Mouse (Mus musculus) naive thymus-derived CD4-positive, alpha-beta T cell, adult 5 months (primary cell): ENCODE results near the gene Eef1akmt1. TPM values are rescaled to one million over a fixed set of nuclear protein-coding genes. Genes with fewer than 3 reads are reported as not detected.

Experiments
- polyA plus RNA-seq: library from polyadenylated mRNA; unstranded; fragments of 100-300 nt; shearing (Covaris generic); gene quantifications from one replicate; pipeline ENCODE4 v1.2.1, GENCODE M21; 2017

Eef1akmt1 gene
- 26.0 TPM for polyA plus RNA-seq

DNA sequence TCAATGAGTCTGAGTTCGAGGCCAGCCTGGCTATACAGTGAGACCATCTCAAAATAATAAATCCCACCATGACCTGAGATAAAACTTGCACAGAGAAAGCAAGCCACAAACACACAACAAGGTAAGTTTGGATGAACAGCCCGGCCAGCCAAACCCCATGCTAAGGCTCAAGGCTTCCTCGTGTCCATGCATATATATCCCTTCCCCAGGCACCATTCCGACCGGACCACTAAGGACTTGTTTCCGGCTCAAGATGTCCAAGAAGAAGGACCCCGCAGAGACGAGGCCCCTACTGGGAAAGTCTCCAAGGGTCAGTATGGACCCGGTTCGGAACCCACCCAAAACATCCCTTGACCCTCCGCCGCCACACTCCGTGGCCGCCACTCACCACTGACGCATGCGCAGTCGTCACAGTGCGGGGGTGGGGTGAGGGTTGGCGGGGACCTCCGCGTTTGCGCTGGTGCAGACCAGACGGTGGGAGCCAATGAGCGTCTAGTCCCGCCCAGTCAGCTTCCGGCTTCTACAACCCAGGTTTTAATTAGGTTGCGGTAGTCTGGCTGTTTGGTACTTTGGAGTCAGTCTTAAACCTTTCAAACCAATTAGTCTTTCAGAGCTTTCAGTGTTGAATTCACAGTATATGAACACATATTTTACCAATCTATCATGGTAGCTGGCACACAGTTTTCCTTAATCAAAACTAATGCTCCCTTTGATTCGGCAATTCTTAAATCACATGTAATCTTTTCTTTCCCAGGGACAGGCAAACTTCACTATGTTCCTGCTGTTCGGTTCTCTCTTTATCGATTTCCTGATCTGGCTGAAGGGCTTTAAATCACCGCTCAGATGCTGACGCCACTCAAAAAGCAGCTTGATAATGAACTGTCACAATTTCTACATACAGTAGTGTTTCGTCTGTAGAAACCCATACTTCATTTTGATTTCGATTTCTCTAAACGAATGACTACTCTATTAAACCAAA is at the start of gene Eef1akmt1:
Eef1akmt1 (minus strand) TSS at position 458 of the 979 bp plus-strand sequence.

DNA sequence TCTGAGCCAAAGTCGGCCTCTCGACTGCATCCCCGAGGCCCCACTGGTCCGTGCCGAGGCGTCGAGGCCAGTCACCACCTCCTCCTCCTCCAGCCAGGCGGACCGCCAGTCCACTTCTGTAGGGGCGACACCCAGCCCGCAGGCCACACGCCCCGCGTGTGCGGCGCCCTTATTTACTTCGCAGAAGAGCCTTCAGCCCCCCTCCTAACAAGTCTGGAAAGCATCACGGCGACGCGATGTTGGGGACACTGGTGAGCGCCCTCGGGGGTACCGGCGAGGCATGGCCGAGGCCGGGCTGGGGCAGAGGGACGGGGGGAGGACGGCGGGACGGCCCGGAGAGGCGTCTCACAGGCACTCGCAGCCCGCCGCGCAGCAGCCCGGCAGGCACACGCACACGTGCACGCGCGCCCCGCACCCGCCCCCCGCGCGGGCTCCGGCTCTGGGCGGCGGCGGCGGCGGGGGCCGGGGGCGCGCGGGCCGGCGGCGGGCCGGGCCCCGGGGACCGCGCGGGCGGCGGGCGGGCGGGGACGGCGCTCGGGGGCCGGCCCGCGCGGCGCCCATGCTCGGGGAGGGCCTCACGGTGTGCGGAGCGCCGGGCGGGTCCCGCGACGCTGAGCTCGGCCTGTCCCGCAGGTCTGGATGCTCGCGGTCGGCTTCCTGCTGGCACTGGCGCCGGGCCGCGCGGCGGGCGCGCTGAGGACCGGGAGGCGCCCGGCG is 46.6 kb downstream of the Eef1akmt1 start, which contains the start of gene Il17d:
Il17d (plus strand) TSS at position 107 of the 717 bp plus-strand sequence.

Other genes with a start within 250 kb of the Eef1akmt1 start
- 18.7 TPM for gene Cryl1, start 173.1 kb downstream of the Eef1akmt1 start, polyA plus RNA-seq
- gene Ift88, start 147.6 kb downstream of the Eef1akmt1 start, polyA plus RNA-seq: 2.6 TPM
- gene Il17d, start 46.8 kb downstream of the Eef1akmt1 start, polyA plus RNA-seq: not detected
- 46.1 TPM for gene Xpo4, start 93.8 kb upstream of the Eef1akmt1 start, polyA plus RNA-seq
- gene Gm49361, start 174.5 kb upstream of the Eef1akmt1 start, polyA plus RNA-seq: not detected
- gene Lats2, start 186.8 kb upstream of the Eef1akmt1 start, polyA plus RNA-seq: 79.3 TPM
- 224 TPM for gene Sap18, start 226.6 kb upstream of the Eef1akmt1 start, polyA plus RNA-seq